Mouse (Mus musculus): ENCODE results near the gene D430042O09Rik.

GRCm38 (mm10) chr7:125847528-125847866 is 139.8 kb downstream of the D430042O09Rik start:
- TF ChIP-seq CTCF (IDR thresholded peaks at IDR 0.05; ENCODE audit: borderline replicate concordance, insufficient read depth, low read length), result no peak
- TF ChIP-seq POLR2A (IDR thresholded peaks at IDR 0.05; ENCODE audit: low read depth, low read length), result no peak
